Mouse (Mus musculus) intestine, postnatal 0 days (tissue): ENCODE data around the gene Dnah11. TPM values are rescaled to one million over a fixed set of nuclear protein-coding genes. Genes with fewer than 3 reads are reported as not detected.
"Not testable (repeated sequence)": the region's sequence is repeated elsewhere in the genome, so short reads cannot be mapped to it uniquely, and the experiment has no call there.

Experiments
- ATAC-seq: fragments of 200-750 bp; cut with Nextera tagmentation; 2 replicates; pipeline ENCODE4 v1.8.0; 2017; ENCODE audit warnings: mild to moderate bottlenecking, moderate TSS enrichment, moderate library complexity
- H3K27ac ChIP-seq: fragments of 300-500 bp; sonication (generic); 2 replicates; pipeline ENCODE4 v1.5.1; 2014; ENCODE audit warnings: mild to moderate bottlenecking, low read depth, low read length, moderate library complexity
- H3K27me3 ChIP-seq: fragments of 300-500 bp; sonication (generic); replicated peaks from 2 replicates; pipeline ENCODE4 v1.6.1; 2014; ENCODE audit warnings: low read length, mixed read lengths; ENCODE audit not compliant: control insufficient read depth, insufficient read depth
- H3K36me3 ChIP-seq: fragments of 300-500 bp; sonication (generic); 2 replicates; pipeline ENCODE4 v1.6.1; 2014; ENCODE audit warnings: mild to moderate bottlenecking, moderate library complexity; ENCODE audit not compliant: control insufficient read depth, insufficient read depth
- H3K4me1 ChIP-seq: fragments of 300-500 bp; sonication (generic); replicated peaks from 2 replicates; pipeline ENCODE4 v1.6.1; 2014; ENCODE audit warnings: antibody characterized with exemption, low read length, mixed read lengths; ENCODE audit not compliant: control insufficient read depth, insufficient read depth
- H3K4me2 ChIP-seq: fragments of 300-500 bp; sonication (generic); replicated peaks from 2 replicates; pipeline ENCODE4 v1.6.1; 2014; ENCODE audit warnings: low read depth, mild to moderate bottlenecking, moderate library complexity
- H3K4me3 ChIP-seq: fragments of 300-500 bp; sonication (generic); 2 replicates; pipeline ENCODE4 v1.5.1; 2014; ENCODE audit warnings: low read depth, low read length
- H3K9ac ChIP-seq: fragments of 300-500 bp; sonication (generic); 2 replicates; pipeline ENCODE4 v1.6.1; 2014; ENCODE audit warnings: mild to moderate bottlenecking, low read depth, low read length
- H3K9me3 ChIP-seq: fragments of 300-500 bp; sonication (generic); 2 replicates; pipeline ENCODE4 v1.6.1; 2016; ENCODE audit warnings: mixed run types; ENCODE audit not compliant: control insufficient read depth
- CTCF ChIP-seq: sonication (generic); IDR thresholded peaks from 2 replicates; pipeline ENCODE4 v1.5.1; 2016; ENCODE audit warnings: low read depth, mild to moderate bottlenecking, control low read depth, antibody characterized with exemption, moderate library complexity
- WGBS: fragments of 180-500 bp; shearing (Covaris S2); extraction: QIAGEN DNeasy Blood & Tissue Kit; methylation state at CpG from one replicate; pipeline ENCODE4 v1.1.7; 2014; 5-methylcytosine and 5-hydroxymethylcytosine counted together
- polyA plus RNA-seq: library from polyadenylated mRNA; unstranded; fragments of >200 nt; fragmentation: Nextera tagmentation; extraction: Ambion mirVana; gene quantifications from 2 replicates; pipeline ENCODE4 v1.2.1, GENCODE M21; 2015

The Dnah11 gene
- polyA plus RNA-seq, 1 experiment from 2014 or later, result 0.01 TPM

GRCm38 (mm10) chr12:117903671-117904070, 295.2 kb downstream of the Dnah11 start:
- Histone ChIP-seq H3K9me3 (no peaks in the 10 kb centered on the region), H3K27ac (no peak overlapping the region), H3K4me3 (no peak overlapping the region), H3K27me3 (no peaks in the 10 kb centered on the region), H3K4me1 (no peaks in the 10 kb centered on the region), H3K9ac (no peak overlapping the region), H3K36me3 (no peaks in the 10 kb centered on the region), H3K4me2 (no peak overlapping the region)
- TF ChIP-seq CTCF, result no peak
- ATAC-seq, result no peak
- WGBS, result 89% methylated on average over 8 of the region's 8 CpGs

DNA sequence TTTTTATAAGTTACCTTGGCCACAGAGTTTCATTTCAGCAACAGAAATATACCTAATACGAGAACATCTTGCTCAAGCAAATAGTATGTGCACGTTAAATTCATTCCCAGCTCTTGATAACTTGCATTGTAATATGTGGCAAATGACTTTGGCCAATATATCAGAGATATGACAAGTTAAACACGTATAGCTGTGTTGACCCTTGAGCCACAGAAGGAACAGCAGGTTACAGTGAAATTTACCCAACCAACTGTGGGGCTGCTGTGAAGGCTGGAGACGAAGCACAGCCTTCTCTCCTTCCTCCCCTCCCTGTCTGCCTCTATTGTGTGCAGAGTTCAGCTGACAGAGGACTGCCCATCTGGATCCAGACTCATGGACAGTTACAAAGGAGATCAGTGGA, 297.5 kb downstream of the Dnah11 start:
- not testable (repeated sequence) for ATAC-seq, H3K9me3 ChIP-seq, H3K4me1 ChIP-seq, H3K27ac ChIP-seq, H3K36me3 ChIP-seq, H3K9ac ChIP-seq, H3K27me3 ChIP-seq, H3K4me3 ChIP-seq, H3K4me2 ChIP-seq
- WGBS, result 16% methylated on average over 1 of the region's 4 CpGs

DNA sequence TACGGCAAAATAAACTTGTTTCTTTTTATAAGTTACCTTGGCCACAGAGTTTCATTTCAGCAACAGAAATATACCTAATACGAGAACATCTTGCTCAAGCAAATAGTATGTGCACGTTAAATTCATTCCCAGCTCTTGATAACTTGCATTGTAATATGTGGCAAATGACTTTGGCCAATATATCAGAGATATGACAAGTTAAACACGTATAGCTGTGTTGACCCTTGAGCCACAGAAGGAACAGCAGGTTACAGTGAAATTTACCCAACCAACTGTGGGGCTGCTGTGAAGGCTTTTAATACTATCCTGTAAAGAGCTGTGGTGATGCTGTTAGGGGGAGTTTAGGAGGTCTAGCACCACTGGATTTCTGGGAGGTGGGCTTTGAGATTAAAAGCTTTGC, 298.0 kb downstream of the Dnah11 start:
- H3K27ac ChIP-seq, H3K9ac ChIP-seq, H3K4me1 ChIP-seq, H3K4me3 ChIP-seq, H3K36me3 ChIP-seq, H3K9me3 ChIP-seq, ATAC-seq, H3K27me3 ChIP-seq, H3K4me2 ChIP-seq: not testable (repeated sequence)
- no CpG with 5 or more reads among the region's 4 CpGs for WGBS

GRCm38 (mm10) chr12:117887422-117887821, 311.4 kb downstream of the Dnah11 start:
- no peaks in the 10 kb centered on the region for H3K9me3 ChIP-seq
- no peak overlapping the region for H3K9ac ChIP-seq
- H3K4me1 ChIP-seq, result no peaks in the 10 kb centered on the region
- H3K27ac ChIP-seq, result no peak overlapping the region
- no peak overlapping the region for H3K4me3 ChIP-seq
- no peak overlapping the region for H3K4me2 ChIP-seq
- 43% methylated on average over 3 of the region's 3 CpGs for WGBS
- no peaks in the 10 kb centered on the region for H3K36me3 ChIP-seq
- TF ChIP-seq CTCF, result no peak
- no peak for ATAC-seq
- no peaks in the 10 kb centered on the region for H3K27me3 ChIP-seq

GRCm38 (mm10) chr12:117884627-117885026, 314.2 kb downstream of the Dnah11 start:
- Histone ChIP-seq H3K4me2 (no peak overlapping the region), H3K9ac (no peak overlapping the region), H3K27ac (no peak overlapping the region), H3K4me1 (no peaks in the 10 kb centered on the region), H3K4me3 (no peak overlapping the region), H3K9me3 (no peaks in the 10 kb centered on the region), H3K36me3 (no peaks in the 10 kb centered on the region), H3K27me3 (no peaks in the 10 kb centered on the region)
- no peak for TF ChIP-seq CTCF
- WGBS, result 91% methylated on average over 2 of the region's 2 CpGs
- no peak for ATAC-seq

- TF ChIP-seq CTCF, result no peak
- Histone ChIP-seq H3K27ac (no peak overlapping the region), H3K9ac (no peak overlapping the region), H3K4me2 (no peak overlapping the region), H3K36me3 (peaks cover 17% of the 10 kb centered on the region), H3K4me1 (no peaks in the 10 kb centered on the region), H3K4me3 (no peak overlapping the region), H3K27me3 (no peaks in the 10 kb centered on the region), H3K9me3 (no peaks in the 10 kb centered on the region)
- WGBS, result 85% methylated on average over 13 of the region's 13 CpGs
- ATAC-seq, result no peak
Observed at GRCm38 (mm10) chr12:117878341-117878740, 320.5 kb downstream of the Dnah11 start.

DNA sequence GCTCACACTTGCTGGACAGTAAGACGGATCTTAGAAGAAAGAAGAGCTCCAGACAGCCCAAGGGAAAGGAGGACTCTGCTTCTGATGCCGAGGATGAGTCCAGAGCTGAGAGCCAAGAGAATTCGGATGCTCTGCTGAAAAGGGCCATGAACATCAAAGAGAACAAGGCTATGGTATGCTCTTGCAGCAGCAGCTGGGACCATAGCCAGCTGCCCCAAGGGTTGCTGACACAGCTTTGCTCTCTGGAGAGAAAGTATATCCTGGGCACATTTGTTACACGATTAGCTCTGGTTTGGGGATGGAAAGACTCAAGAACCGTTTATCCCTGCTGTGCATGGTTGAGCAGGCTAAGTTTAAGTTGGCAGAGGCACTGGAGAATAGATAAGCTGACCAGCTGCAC, 326.6 kb downstream of the Dnah11 start:
- H3K9ac ChIP-seq, result no peak overlapping the region
- no peaks in the 10 kb centered on the region for H3K9me3 ChIP-seq
- H3K27me3 ChIP-seq, result no peaks in the 10 kb centered on the region
- TF ChIP-seq CTCF, result no peak
- WGBS, result 81% methylated on average over 5 of the region's 5 CpGs
- H3K4me2 ChIP-seq, result no peak overlapping the region
- ATAC-seq, result no peak
- H3K27ac ChIP-seq, result no peak overlapping the region
- no peak overlapping the region for H3K4me3 ChIP-seq
- H3K36me3 ChIP-seq, result peaks cover 24% of the 10 kb centered on the region
- H3K4me1 ChIP-seq, result no peaks in the 10 kb centered on the region
